Mouse (Mus musculus) MEL-GATA-1-ER (cell line): ENCODE results near the gene Ankrd44.

ENCODE experiments used
- DNase-seq: peaks from one replicate; pipeline ENCODE4 v3.0.0-alpha.2; 2012; ENCODE audit warnings: low read depth; ENCODE audit errors: extremely low read depth

Ankrd44 gene

GRCm38 (mm10) chr1:54853311-54854000 lies 72.7 kb downstream of the Ankrd44 start:
- no peak for DNase-seq

DNA sequence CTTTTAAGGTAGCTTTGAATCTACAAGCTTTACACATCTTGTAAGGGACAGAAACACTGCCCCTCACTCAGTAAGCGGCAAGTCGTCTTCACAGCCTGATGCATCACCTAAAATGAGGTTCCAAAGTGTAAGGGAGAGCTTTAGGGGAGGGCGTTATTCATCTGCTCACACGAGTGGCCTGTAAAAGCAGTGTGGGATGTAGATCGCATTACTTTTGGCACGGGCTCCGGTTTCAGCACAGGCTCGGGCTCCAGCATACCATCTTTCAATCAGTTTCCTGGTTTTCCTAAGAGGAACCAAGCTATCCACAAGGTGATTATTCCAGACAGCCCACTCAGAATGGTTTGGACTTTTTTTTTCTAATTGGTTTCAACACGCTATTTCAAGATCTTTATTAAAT lies 74.6 kb downstream of the Ankrd44 start:
- DNase-seq: no peak

DNA sequence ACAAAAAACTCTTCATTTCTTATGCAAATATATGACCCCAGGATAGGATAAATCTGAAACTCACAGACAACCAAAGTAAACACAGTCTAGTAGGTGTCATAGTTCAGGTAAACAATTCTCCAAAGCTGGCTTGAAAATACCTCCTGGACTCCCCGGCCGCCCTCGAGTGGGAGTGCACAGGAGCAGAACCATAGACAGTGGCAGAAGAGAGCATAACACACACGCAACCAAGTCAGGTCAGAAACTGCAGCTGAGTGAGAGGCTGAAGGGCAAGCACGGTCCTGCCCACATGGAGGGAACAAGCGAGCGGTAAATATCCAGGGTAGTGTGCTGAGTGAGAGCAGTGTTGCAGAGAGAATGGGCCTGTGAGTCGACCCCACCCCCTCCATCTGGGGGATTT lies 76.1 kb downstream of the Ankrd44 start:
- DNase-seq: no peak

DNA sequence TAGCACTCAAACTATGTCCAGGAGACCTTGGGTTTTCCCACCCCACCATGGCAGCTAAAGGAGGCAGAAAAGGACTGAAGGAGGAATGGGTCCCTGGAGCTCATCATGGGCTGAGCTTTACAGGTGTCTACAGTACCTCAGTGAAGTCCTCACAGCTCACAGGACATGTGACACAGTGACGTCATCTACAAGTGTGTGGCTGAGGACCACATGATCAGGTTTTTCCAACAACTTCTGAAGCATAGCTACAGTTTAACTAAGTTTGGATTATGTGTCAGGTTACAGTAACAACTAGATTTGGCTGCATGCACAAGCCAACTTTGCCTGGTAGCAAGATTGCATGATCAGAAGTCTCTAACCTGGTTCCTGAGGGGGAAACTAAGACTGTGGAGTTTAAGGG lies 78.9 kb downstream of the Ankrd44 start:
- DNase-seq: no peak

GRCm38 (mm10) chr1:54846346-54847000 lies 79.7 kb downstream of the Ankrd44 start:
- DNase-seq: no peak

DNA sequence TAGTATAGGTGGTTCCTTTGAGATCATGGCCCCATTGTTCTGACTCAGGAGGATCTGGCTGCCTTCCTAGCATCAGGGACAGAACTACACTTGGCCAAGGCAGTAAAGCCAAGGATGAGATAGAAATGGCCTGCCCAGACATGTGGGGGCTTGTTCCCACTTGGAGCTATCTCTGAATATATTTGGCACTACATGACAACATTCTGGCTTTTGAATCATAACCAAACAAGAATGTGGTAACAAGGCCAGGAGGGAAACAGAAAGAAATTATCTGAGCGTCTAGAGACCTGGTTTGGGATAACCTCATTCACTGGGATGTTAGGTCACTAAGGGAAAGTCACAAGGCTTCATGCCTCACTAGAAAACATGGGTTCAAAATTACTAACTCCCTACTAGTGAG lies 81.8 kb downstream of the Ankrd44 start:
- no peak for DNase-seq

GRCm38 (mm10) chr1:54842765-54843461 lies 83.3 kb downstream of the Ankrd44 start:
- DNase-seq: no peak

- no peak for DNase-seq
Measured at GRCm38 (mm10) chr1:54841788-54842187, 84.4 kb downstream of the Ankrd44 start.

GRCm38 (mm10) chr1:54840040-54840439 lies 86.1 kb downstream of the Ankrd44 start:
- DNase-seq: peak; percentile 13

DNA sequence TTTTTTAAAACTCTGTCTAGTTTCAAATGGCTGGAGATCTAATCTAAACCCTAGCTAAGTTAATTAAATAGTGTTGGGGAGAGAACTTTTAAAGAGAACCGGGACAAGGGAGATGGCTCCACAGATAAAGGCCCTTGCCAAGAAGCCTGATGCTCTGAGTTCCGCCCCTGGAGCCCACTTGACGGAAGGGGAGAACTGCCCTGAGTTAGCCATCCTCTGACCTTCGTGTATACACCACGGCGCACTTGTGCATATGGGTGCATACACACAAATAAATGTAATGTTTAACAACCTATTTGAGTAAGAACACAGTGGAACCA lies 87.7 kb downstream of the Ankrd44 start:
- DNase-seq: no peak

- DNase-seq: no peak
Measured at GRCm38 (mm10) chr1:54837721-54838485, 88.3 kb downstream of the Ankrd44 start.

- DNase-seq: peak; percentile 19
Measured at GRCm38 (mm10) chr1:54835661-54836205, 90.5 kb downstream of the Ankrd44 start.

DNA sequence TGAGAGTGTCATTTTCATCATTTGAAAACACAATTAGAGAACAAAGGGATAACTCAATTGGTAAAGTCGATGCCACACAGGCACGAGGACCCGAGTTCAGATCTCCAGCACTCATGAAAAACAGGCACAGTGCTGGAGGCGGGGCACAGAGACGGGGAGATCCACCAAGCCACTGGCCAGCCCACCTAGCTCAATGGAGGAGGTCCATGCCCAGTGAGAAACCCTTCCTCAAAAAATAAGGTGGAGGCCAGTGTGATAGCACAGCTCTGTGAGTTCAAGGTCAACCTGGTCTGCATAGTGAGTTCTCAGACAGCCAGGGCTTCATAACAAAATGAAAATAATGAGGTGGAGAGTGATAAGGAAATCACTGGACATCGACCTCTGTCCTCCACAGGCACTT lies 93.0 kb downstream of the Ankrd44 start:
- no peak for DNase-seq

DNA sequence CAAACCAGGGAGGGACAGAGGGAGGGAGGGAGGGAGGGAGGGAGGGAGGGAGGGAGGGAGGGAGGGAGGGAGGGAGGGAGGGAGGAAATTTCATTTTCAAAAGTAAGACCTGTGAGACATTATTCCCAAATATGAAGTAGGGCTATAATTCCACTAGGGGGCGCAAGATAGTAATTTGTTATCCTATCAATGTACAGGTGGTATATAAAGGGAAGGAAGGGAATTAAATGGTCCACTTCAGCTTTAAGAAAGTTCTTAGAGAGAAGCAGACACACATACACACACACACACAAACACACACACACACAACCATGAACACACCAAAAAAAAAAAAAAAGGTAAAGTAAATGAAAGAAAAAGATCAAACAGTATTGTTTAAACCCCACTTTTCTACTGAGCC lies 93.4 kb downstream of the Ankrd44 start:
- DNase-seq: peak; percentile 57

- DNase-seq: no peak
Measured at GRCm38 (mm10) chr1:54830223-54830622, 96.0 kb downstream of the Ankrd44 start.

GRCm38 (mm10) chr1:54829681-54830213 lies 96.4 kb downstream of the Ankrd44 start:
- DNase-seq: no peak

- no peak for DNase-seq
Measured at GRCm38 (mm10) chr1:54827827-54828226, 98.4 kb downstream of the Ankrd44 start.

- DNase-seq: no peak
Measured at GRCm38 (mm10) chr1:54827351-54827750, 98.8 kb downstream of the Ankrd44 start.

- DNase-seq: no peak
Measured at GRCm38 (mm10) chr1:54826426-54826986, 99.7 kb downstream of the Ankrd44 start.

DNA sequence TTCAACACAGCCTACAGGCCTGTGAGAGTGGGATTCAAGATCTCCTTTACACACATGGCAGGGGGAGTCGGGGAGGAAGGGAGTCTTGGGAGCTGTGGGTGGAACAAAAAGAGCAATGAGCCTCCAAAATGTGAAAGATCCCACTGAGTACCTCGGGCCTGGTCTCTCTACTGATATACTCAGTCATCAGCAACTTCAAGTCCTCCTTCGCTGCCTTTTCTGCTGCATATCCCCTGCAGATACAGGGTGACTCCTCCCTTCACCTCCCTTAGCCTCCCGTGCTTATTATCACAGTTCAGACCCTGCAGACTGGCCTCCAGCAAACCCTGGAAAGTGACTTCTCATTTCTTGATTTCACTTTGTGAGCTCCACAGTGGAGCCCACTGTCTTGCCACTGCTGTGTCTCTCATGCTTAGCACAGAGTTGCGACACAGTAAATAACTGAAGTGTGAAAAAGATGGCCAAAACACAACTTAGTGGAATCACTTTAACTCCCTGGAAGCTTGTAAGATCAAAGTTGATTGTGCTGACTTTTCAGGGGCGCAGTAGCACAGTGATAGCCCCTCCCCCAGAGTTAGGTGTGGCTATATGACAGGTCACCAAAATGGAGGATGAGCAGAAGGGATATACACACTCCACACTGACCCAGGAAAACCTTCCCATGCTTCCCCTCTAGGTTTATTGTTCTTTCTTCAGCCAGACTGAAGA lies 100.3 kb downstream of the Ankrd44 start:
- peak; percentile 11 for DNase-seq
